Mouse (Mus musculus): ENCODE results near the gene Sipa1l3. TPM values are rescaled to one million over a fixed set of nuclear protein-coding genes. Genes with fewer than 3 reads are reported as not detected.

Sipa1l3 gene
- polyA plus RNA-seq, 1 experiment from 2014 or later = 26.6 TPM

GRCm38 (mm10) chr7:29313572-29314261 is 204.7 kb downstream of the Sipa1l3 start:
- peaks cover 32% of the 10 kb centered on the region for H3K4me1 ChIP-seq (replicated peaks)
- no peak overlapping the region for H3K4me3 ChIP-seq (replicated peaks)
- H3K4me2 ChIP-seq (replicated peaks) = no peak overlapping the region
- H3K27me3 ChIP-seq (replicated peaks) = 0 out of 2 replicates have a peak, but pooled peaks cover under 1% of the 10 kb centered on the region
- WGBS = 57% methylated on average over 9 of the region's 9 CpGs
- no peak for ATAC-seq
- H3K27ac ChIP-seq = no peak overlapping the region
- no peaks in the 10 kb centered on the region for H3K9me3 ChIP-seq
- H3K9ac ChIP-seq = no peak overlapping the region
- no peaks in the 10 kb centered on the region for H3K36me3 ChIP-seq

- Histone ChIP-seq H3K4me3 (replicated peaks) (no peak overlapping the region), H3K36me3 (no peaks in the 10 kb centered on the region), H3K4me1 (replicated peaks) (peaks cover 30% of the 10 kb centered on the region), H3K27ac (no peak overlapping the region), H3K9ac (no peak overlapping the region), H3K4me2 (replicated peaks) (no peak overlapping the region), H3K9me3 (no peaks in the 10 kb centered on the region), H3K27me3 (replicated peaks) (0 out of 2 replicates have a peak, but pooled peaks cover 2% of the 10 kb centered on the region)
- 34% methylated on average over 9 of the region's 9 CpGs for WGBS
- ATAC-seq = no peak
Measured at GRCm38 (mm10) chr7:29313051-29313450, 205.4 kb downstream of the Sipa1l3 start.

- Histone ChIP-seq H3K27me3 (replicated peaks) (peaks cover 18% of the 10 kb centered on the region), H3K4me2 (replicated peaks) (peak overlapping the region; percentile 97), H3K4me3 (replicated peaks) (peak overlapping the region; percentile 40), H3K9me3 (no peaks in the 10 kb centered on the region), H3K36me3 (no peaks in the 10 kb centered on the region), H3K9ac (peak overlapping the region; percentile 35; the same call in 1 of the 2 replicates), H3K27ac (no peak overlapping the region), H3K4me1 (replicated peaks) (peaks cover 27% of the 10 kb centered on the region)
- no peak for ATAC-seq
- WGBS = 4% methylated on average over 5 of the region's 5 CpGs
Measured at GRCm38 (mm10) chr7:29309749-29310148, 208.7 kb downstream of the Sipa1l3 start.

- peaks cover 21% of the 10 kb centered on the region for H3K27me3 ChIP-seq (replicated peaks)
- ATAC-seq = peak; percentile 26
- H3K4me1 ChIP-seq (replicated peaks) = peaks cover 32% of the 10 kb centered on the region
- H3K27ac ChIP-seq = no peak overlapping the region
- H3K4me2 ChIP-seq (replicated peaks) = peak overlapping the region; percentile 97
- peak overlapping the region; percentile 35 for H3K9ac ChIP-seq
- 0% methylated on average over 36 of the region's 36 CpGs for WGBS
- H3K4me3 ChIP-seq (replicated peaks) = peak overlapping the region; percentile 40
- no peaks in the 10 kb centered on the region for H3K36me3 ChIP-seq
- H3K9me3 ChIP-seq = no peaks in the 10 kb centered on the region
Measured at GRCm38 (mm10) chr7:29309221-29309721, 209.2 kb downstream of the Sipa1l3 start.

GRCm38 (mm10) chr7:29307350-29308104 is 210.9 kb downstream of the Sipa1l3 start:
- Histone ChIP-seq H3K9me3 (no peaks in the 10 kb centered on the region), H3K4me1 (replicated peaks) (peaks cover 36% of the 10 kb centered on the region), H3K4me2 (replicated peaks) (peak overlapping the region; percentile 97), H3K27me3 (replicated peaks) (peaks cover 30% of the 10 kb centered on the region), H3K27ac (no peak overlapping the region), H3K36me3 (no peaks in the 10 kb centered on the region), H3K9ac (peak overlapping the region; percentile 51), H3K4me3 (replicated peaks) (peak overlapping the region; percentile 66)
- ATAC-seq = peak; percentile 87
- 2% methylated on average over 42 of the region's 42 CpGs for WGBS

GRCm38 (mm10) chr7:29306619-29307018 is 211.8 kb downstream of the Sipa1l3 start:
- H3K4me1 ChIP-seq (replicated peaks) = peaks cover 36% of the 10 kb centered on the region
- no peak overlapping the region for H3K27ac ChIP-seq
- 26% methylated on average over 7 of the region's 7 CpGs for WGBS
- H3K9me3 ChIP-seq = no peaks in the 10 kb centered on the region
- H3K36me3 ChIP-seq = no peaks in the 10 kb centered on the region
- peaks cover 30% of the 10 kb centered on the region for H3K27me3 ChIP-seq (replicated peaks)
- ATAC-seq = no peak
- no peak overlapping the region for H3K4me2 ChIP-seq (replicated peaks)
- H3K4me3 ChIP-seq (replicated peaks) = no peak overlapping the region
- H3K9ac ChIP-seq = no peak overlapping the region

GRCm38 (mm10) chr7:29306108-29306507 is 212.3 kb downstream of the Sipa1l3 start:
- H3K27ac ChIP-seq = no peak overlapping the region
- no peaks in the 10 kb centered on the region for H3K9me3 ChIP-seq
- 63% methylated on average over 7 of the region's 7 CpGs for WGBS
- no peak overlapping the region for H3K4me3 ChIP-seq (replicated peaks)
- no peak for ATAC-seq
- peaks cover 30% of the 10 kb centered on the region for H3K27me3 ChIP-seq (replicated peaks)
- H3K36me3 ChIP-seq = no peaks in the 10 kb centered on the region
- peaks cover 36% of the 10 kb centered on the region for H3K4me1 ChIP-seq (replicated peaks)
- no peak overlapping the region for H3K9ac ChIP-seq
- no peak overlapping the region for H3K4me2 ChIP-seq (replicated peaks)

GRCm38 (mm10) chr7:29305263-29305988 is 213.0 kb downstream of the Sipa1l3 start:
- Histone ChIP-seq H3K4me3 (replicated peaks) (peak overlapping the region; percentile 52), H3K9ac (peak overlapping the region; percentile 51), H3K4me2 (replicated peaks) (peak overlapping the region; percentile 98), H3K27ac (no peak overlapping the region), H3K27me3 (replicated peaks) (peaks cover 30% of the 10 kb centered on the region), H3K9me3 (no peaks in the 10 kb centered on the region), H3K36me3 (no peaks in the 10 kb centered on the region), H3K4me1 (replicated peaks) (peaks cover 36% of the 10 kb centered on the region)
- 46% methylated on average over 9 of the region's 9 CpGs for WGBS
- ATAC-seq = no peak

- 0% methylated on average over 38 of the region's 48 CpGs for WGBS
- Histone ChIP-seq H3K9me3 (no peaks in the 10 kb centered on the region), H3K4me2 (replicated peaks) (peak overlapping the region; percentile 98), H3K27me3 (replicated peaks) (peaks cover 30% of the 10 kb centered on the region), H3K36me3 (no peaks in the 10 kb centered on the region), H3K4me1 (replicated peaks) (peaks cover 35% of the 10 kb centered on the region), H3K4me3 (replicated peaks) (peak overlapping the region; percentile 52), H3K27ac (no peak overlapping the region), H3K9ac (peak overlapping the region; percentile 51)
- ATAC-seq = no peak
Measured at GRCm38 (mm10) chr7:29304463-29305262, 213.8 kb downstream of the Sipa1l3 start.

- no peaks in the 10 kb centered on the region for H3K36me3 ChIP-seq
- peak within 1 kb of the TSS; percentile 51 for H3K9ac ChIP-seq
- ATAC-seq = peak; percentile 85
Measured at GRCm38 (mm10) chr7:29303738-29304462, 214.5 kb downstream of the Sipa1l3 start, which contains the start of gene Dpf1. Dpf1 (plus strand) TSS chr7:29303951.

GRCm38 (mm10) chr7:29302641-29303040 is 215.8 kb downstream of the Sipa1l3 start:
- ATAC-seq = no peak
- no peak overlapping the region for H3K4me2 ChIP-seq (replicated peaks)
- no peak overlapping the region for H3K27ac ChIP-seq
- 70% methylated on average over 7 of the region's 7 CpGs for WGBS
- H3K9me3 ChIP-seq = no peaks in the 10 kb centered on the region
- peaks cover 22% of the 10 kb centered on the region for H3K4me1 ChIP-seq (replicated peaks)
- peaks cover 28% of the 10 kb centered on the region for H3K27me3 ChIP-seq (replicated peaks)
- H3K9ac ChIP-seq = no peak overlapping the region
- H3K4me3 ChIP-seq (replicated peaks) = no peak overlapping the region
- no peaks in the 10 kb centered on the region for H3K36me3 ChIP-seq

More at GRCm38 (mm10) chr7:29303738-29304462, 214.5 kb downstream of the Sipa1l3 start, which contains the start of gene Dpf1:
- Histone ChIP-seq H3K9me3 (no peaks in the 10 kb centered on the region), H3K27me3 (replicated peaks) (peaks cover 30% of the 10 kb centered on the region), H3K4me1 (replicated peaks) (peaks cover 27% of the 10 kb centered on the region), H3K27ac (no peak within 1 kb of the TSS), H3K4me2 (replicated peaks) (peak within 1 kb of the TSS; percentile 98), H3K4me3 (replicated peaks) (peak within 1 kb of the TSS; percentile 52)
- under 1% methylated on average over 63 of the region's 67 CpGs for WGBS

All from intestine, embryonic 15.5 days (tissue).